ENCODE assay signal across 25 mouse cellular contexts in genomic region chr5:113049876-113050275, GRCm38 (mm10). TPM values are rescaled to one million over a fixed set of nuclear protein-coding genes. Genes with fewer than 3 reads are reported as not detected.
DNase-seq lines count a peak whose midpoint lies in the region; ATAC-seq and TF ChIP-seq lines count a peak whose summit lies in the region.
"Had no signal": no experiment of that assay in that cellular context is flagged by ENCODE, and none has a peak within 500 bp of the region (broad histone marks: within the 10 kb centered on the region; RNA-seq: fewer than 3 reads in every experiment).

No protein-coding gene starts in this region.

- no peak for DNase-seq in hindbrain, embryonic 10.5 days (ENCODE audit: low spot score)
- peak; percentile 14 to 40 for DNase-seq in lung, adult 18-20 months
- DNase-seq in lung, postnatal 10 days = no peak
- peak; percentile 57 for DNase-seq in Muller cell, postnatal 12 days (ENCODE audit: inconsistent ontology term)
- DNase-seq in brain, embryonic 14.5 days (ENCODE audit: low read depth) = peak; percentile 66
- no peak for DNase-seq in adrenal gland, adult 2 months
- DNase-seq: adrenal gland, adult 8-10 months; embryo, embryonic 11 days; gastrocnemius, postnatal 36 days; kidney, postnatal 4 days; layer of hippocampus, postnatal 36 days had no signal

- no peak overlapping the region for H3K4me3 ChIP-seq in hindbrain, embryonic 10.5 days
- no peak overlapping the region for H3K4me3 ChIP-seq in hindbrain, embryonic 12.5 days
- H3K4me3 ChIP-seq: heart, embryonic 15.5 days; intestine, embryonic 15.5 days; kidney, embryonic 15.5 days; limb, embryonic 15.5 days; liver, embryonic 15.5 days; megakaryocyte, embryonic 14.5 days; neural tube, embryonic 12.5 days had no signal

- H3K27ac ChIP-seq in hindbrain, embryonic 10.5 days = peak overlapping the region; percentile 50; the same call in 1 of the 2 replicates
- H3K27ac ChIP-seq in hindbrain, embryonic 12.5 days = no peak overlapping the region
- H3K27ac ChIP-seq: heart, embryonic 15.5 days; intestine, embryonic 15.5 days; kidney, embryonic 15.5 days; limb, embryonic 15.5 days; liver, embryonic 15.5 days; neural tube, embryonic 12.5 days; stomach, postnatal 0 days had no signal

- H3K9me3 ChIP-seq in hindbrain, embryonic 10.5 days = no peaks in the 10 kb centered on the region
- no peaks in the 10 kb centered on the region for H3K9me3 ChIP-seq in hindbrain, embryonic 12.5 days (replicated peaks)
- H3K9me3 ChIP-seq: heart, embryonic 15.5 days; intestine, embryonic 15.5 days; kidney, embryonic 15.5 days; limb, embryonic 15.5 days; liver, embryonic 15.5 days; neural tube, embryonic 12.5 days had no signal

- no peak overlapping the region for H3K9ac ChIP-seq in hindbrain, embryonic 12.5 days
- H3K9ac ChIP-seq: heart, embryonic 15.5 days; intestine, embryonic 15.5 days; kidney, embryonic 15.5 days; limb, embryonic 15.5 days; liver, embryonic 15.5 days; neural tube, embryonic 12.5 days had no signal

- H3K36me3 ChIP-seq in hindbrain, embryonic 10.5 days = no peaks in the 10 kb centered on the region
- no peaks in the 10 kb centered on the region for H3K36me3 ChIP-seq in hindbrain, embryonic 12.5 days
- H3K36me3 ChIP-seq: heart, embryonic 15.5 days; intestine, embryonic 15.5 days; kidney, embryonic 15.5 days; limb, embryonic 15.5 days; liver, embryonic 15.5 days; neural tube, embryonic 12.5 days had no signal

- no peak for TF ChIP-seq CTCF in brain, embryonic 14.5 days (IDR thresholded peaks at IDR 0.05; ENCODE audit: borderline replicate concordance, extremely low read depth, insufficient read depth, insufficient read length)

- no peak overlapping the region for H3K4me2 ChIP-seq in hindbrain, embryonic 12.5 days (replicated peaks)
- H3K4me2 ChIP-seq: heart, embryonic 15.5 days; intestine, embryonic 15.5 days; kidney, embryonic 15.5 days; limb, embryonic 15.5 days; liver, embryonic 15.5 days; neural tube, embryonic 12.5 days had no signal

- peaks cover 20% of the 10 kb centered on the region for H3K4me1 ChIP-seq in hindbrain, embryonic 10.5 days (replicated peaks)
- peaks cover 3% of the 10 kb centered on the region for H3K4me1 ChIP-seq in hindbrain, embryonic 12.5 days
- H3K4me1 ChIP-seq: heart, embryonic 15.5 days; intestine, embryonic 15.5 days; kidney, embryonic 15.5 days; limb, embryonic 15.5 days; liver, embryonic 15.5 days; megakaryocyte, embryonic 14.5 days had no signal

- TF ChIP-seq POLR2A in brain, embryonic 14.5 days (IDR thresholded peaks at IDR 0.05; ENCODE audit: borderline replicate concordance, extremely low read depth, insufficient read depth, insufficient read length, poor library complexity, severe bottlenecking) = no peak

- no peak for ATAC-seq in hindbrain, embryonic 12.5 days (ENCODE audit: low FRiP score)
- ATAC-seq: intestine, embryonic 15.5 days had no signal

- peaks cover 15% of the 10 kb centered on the region for H3K27me3 ChIP-seq in hindbrain, embryonic 10.5 days (ENCODE audit: insufficient read depth, poor library complexity, severe bottlenecking)
- peaks cover 15% of the 10 kb centered on the region for H3K27me3 ChIP-seq in hindbrain, embryonic 12.5 days
- H3K27me3 ChIP-seq: intestine, embryonic 15.5 days; limb, embryonic 15.5 days; liver, embryonic 15.5 days had no signal

RNA-seq across cellular contexts. Expression of gene Crybb2, which starts 20.0 kb away (rescaled TPM):
- polyA plus RNA-seq in hindbrain, embryonic 10.5 days (2016; fragmentation: Nextera tagmentation; extraction: Ambion mirVana) = not detected in 2 replicates
- polyA plus RNA-seq in hindbrain, embryonic 12.5 days (2016; fragmentation: Nextera tagmentation; extraction: Ambion mirVana) = not detected in 2 replicates
- polyA plus RNA-seq in brain, embryonic 14.5 days (2012; rRNA removed) = not detected in 2 replicates
- total RNA-seq in adrenal gland, adult 2 months (2021) = not detected
- not detected in 2 replicates for polyA plus RNA-seq in adrenal gland, adult 2 months (2012; rRNA removed)
- total RNA-seq: adrenal gland, adult 8-10 months; gastrocnemius, postnatal 36 days; heart, adult 8-10 months; hematopoietic stem cell, adult 5-6 weeks; layer of hippocampus, postnatal 36 days; left cerebral cortex, postnatal 36 days had no signal
- polyA plus RNA-seq: forebrain, embryonic 11.5 days; heart, embryonic 15.5 days; intestine, embryonic 15.5 days; kidney, embryonic 15.5 days; limb, embryonic 15.5 days; liver, embryonic 15.5 days; neural tube, embryonic 12.5 days; stomach, postnatal 0 days; urinary bladder, adult 2 months had no signal

RNA-seq across cellular contexts. Expression of gene Crybb3, which starts 31.5 kb away (rescaled TPM):
- polyA plus RNA-seq in hindbrain, embryonic 10.5 days (2016; fragmentation: Nextera tagmentation; extraction: Ambion mirVana) = 0.25 and 0.50 TPM in 2 replicates
- 0.74 and 0.81 TPM in 2 replicates for polyA plus RNA-seq in hindbrain, embryonic 12.5 days (2016; fragmentation: Nextera tagmentation; extraction: Ambion mirVana)
- polyA plus RNA-seq in brain, embryonic 14.5 days (2012; rRNA removed) = 2.3 and 2.4 TPM in 2 replicates
- total RNA-seq in adrenal gland, adult 2 months (2021) = under 1 TPM; 0.23 to 0.31 TPM
- 0.91 and 1.9 TPM in 2 replicates for polyA plus RNA-seq in adrenal gland, adult 2 months (2012; rRNA removed)
- total RNA-seq: hematopoietic stem cell, adult 5-6 weeks had no signal
- polyA plus RNA-seq: liver, embryonic 15.5 days had no signal

RNA-seq across cellular contexts. Expression of gene Grk3, which starts 34.3 kb away (rescaled TPM):
- polyA plus RNA-seq in hindbrain, embryonic 10.5 days (2016; fragmentation: Nextera tagmentation; extraction: Ambion mirVana) = 6.0 and 6.6 TPM in 2 replicates
- 10.9 and 11.8 TPM in 2 replicates for polyA plus RNA-seq in hindbrain, embryonic 12.5 days (2016; fragmentation: Nextera tagmentation; extraction: Ambion mirVana)
- polyA plus RNA-seq in brain, embryonic 14.5 days (2012; rRNA removed) = 13.1 and 26.0 TPM in 2 replicates
- 10 to 100 TPM; 20.6 to 22.5 TPM for total RNA-seq in adrenal gland, adult 2 months (2021)
- 7.1 and 8.7 TPM in 2 replicates for polyA plus RNA-seq in adrenal gland, adult 2 months (2012; rRNA removed)

Comparison
In these comparisons a context has a peak if more than half of its experiments do, and no peak if none do; other contexts are left out.
1. DNase-seq: peak in lung, adult 18-20 months (2 of 2), Muller cell, postnatal 12 days (single experiment) and brain, embryonic 14.5 days (single experiment); none in hindbrain, embryonic 10.5 days (single experiment), lung, postnatal 10 days (single experiment) and adrenal gland, adult 2 months (single experiment).